Mouse (Mus musculus) lung, postnatal 36 days (tissue): ENCODE measurements at regions not wholly inside any gene's neighbourhood (a gene's known extent, or its start where the extent isn't known, plus 50 kb on each side); places are given as distances from the start of the nearest gene placed in this dataset.
"Not testable (repeated sequence)": the region's sequence is repeated elsewhere in the genome, so short reads cannot be mapped to it uniquely, and the experiment has no call there.

Experiments
- DNase-seq: peaks from one replicate; pipeline ENCODE4 v3.0.0; 2022; ENCODE audit warnings: mixed read lengths

GRCm38 (mm10) chr4:55206226-55206625 lies 143.6 kb upstream of the Rad23b start:
- no peak for DNase-seq

- no peak for DNase-seq
Measured at GRCm38 (mm10) chr4:55207749-55208385, 142.0 kb upstream of the Rad23b start.

GRCm38 (mm10) chr4:55208386-55209345 lies 141.2 kb upstream of the Rad23b start:
- no peak for DNase-seq

GRCm38 (mm10) chr4:55215425-55216174 lies 134.2 kb upstream of the Rad23b start:
- no peak for DNase-seq

- no peak for DNase-seq
Measured at GRCm38 (mm10) chr4:55216175-55216545, 133.7 kb upstream of the Rad23b start.

- no peak for DNase-seq
Measured at GRCm38 (mm10) chr4:55225766-55226165, 124.1 kb upstream of the Rad23b start.

GRCm38 (mm10) chr4:55227394-55227793 lies 122.4 kb upstream of the Rad23b start:
- DNase-seq, result peak; percentile 29

GRCm38 (mm10) chr4:55231522-55231921 lies 118.3 kb upstream of the Rad23b start:
- peak; percentile 54 for DNase-seq

- no peak for DNase-seq
Measured at GRCm38 (mm10) chr4:55237856-55238255, 112.0 kb upstream of the Rad23b start.

GRCm38 (mm10) chr4:55240450-55240849 lies 109.4 kb upstream of the Rad23b start:
- peak; percentile 73 for DNase-seq

- DNase-seq, result no peak
Measured at GRCm38 (mm10) chr4:55242331-55242730, 107.5 kb upstream of the Rad23b start.

- DNase-seq, result no peak
Measured at GRCm38 (mm10) chr4:55243091-55244058, 106.5 kb upstream of the Rad23b start.

- DNase-seq, result no peak
Measured at GRCm38 (mm10) chr4:55245789-55246188, 104.1 kb upstream of the Rad23b start.

- no peak for DNase-seq
Measured at GRCm38 (mm10) chr4:55250334-55250733, 99.5 kb upstream of the Rad23b start.

GRCm38 (mm10) chr4:55251546-55251945 lies 98.3 kb upstream of the Rad23b start:
- no peak for DNase-seq

GRCm38 (mm10) chr4:55253769-55254168 lies 96.1 kb upstream of the Rad23b start:
- no peak for DNase-seq

- no peak for DNase-seq
Measured at GRCm38 (mm10) chr4:55271965-55272630, 77.7 kb upstream of the Rad23b start.

GRCm38 (mm10) chr4:55276300-55276952 lies 73.4 kb upstream of the Rad23b start:
- DNase-seq, result no peak

- DNase-seq, result not testable (repeated sequence)
Measured at GRCm38 (mm10) chr4:55279351-55279750, 70.5 kb upstream of the Rad23b start.

- DNase-seq, result peak; percentile 52
Measured at GRCm38 (mm10) chr4:55280706-55281105, 69.1 kb upstream of the Rad23b start.
